Mouse (Mus musculus): ENCODE measurements around the gene 1700123O20Rik.

The 1700123O20Rik gene

GRCm38 (mm10) chr14:54686063-54686521 is at the start of gene 1700123O20Rik:
TSS of gene 1700123O20Rik (plus strand) at chr14:54686216.
- DNase-seq (ENCODE audit: low spot score in 2 of 2): no peak

DNA sequence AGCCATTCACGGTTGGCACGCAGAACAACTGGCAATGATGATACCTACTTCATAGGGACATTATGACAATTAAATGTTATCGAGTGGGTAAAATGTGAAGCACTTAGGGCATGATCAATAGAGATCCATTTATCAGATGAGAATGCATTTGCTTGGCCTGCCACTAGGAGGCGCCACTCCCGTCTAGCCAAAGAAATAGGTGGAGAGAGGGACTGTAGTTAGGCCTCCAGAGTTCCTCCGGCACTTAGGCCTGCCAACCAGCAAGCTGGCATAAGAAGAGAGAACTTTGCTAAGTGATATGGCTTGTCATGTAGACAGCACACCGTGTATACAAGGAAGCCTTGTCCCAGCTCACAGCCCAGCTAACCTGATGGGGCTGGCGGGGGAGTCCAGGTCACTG is 49.1 kb upstream of the 1700123O20Rik start:
- DNase-seq (ENCODE audit: low spot score in 2 of 2): no peak

DNA sequence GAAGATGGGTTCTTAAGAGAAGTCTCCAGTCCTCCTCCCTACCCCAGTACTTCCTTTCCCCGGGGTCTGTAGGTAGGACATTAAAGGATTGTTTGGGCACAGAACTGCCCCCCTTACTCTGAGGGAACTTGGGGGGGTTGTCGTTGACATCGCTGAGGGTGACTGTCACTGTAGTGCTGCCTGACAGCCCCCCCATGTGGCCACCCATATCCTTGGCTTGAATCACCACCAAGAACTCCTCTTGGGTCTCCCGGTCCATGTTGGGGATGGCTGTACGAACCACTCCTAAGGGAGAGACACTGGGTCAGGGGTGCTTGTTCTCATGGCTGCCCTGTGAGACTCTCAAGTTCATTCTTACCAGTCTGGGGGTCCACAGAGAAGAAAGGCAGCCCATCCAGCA is 47.8 kb upstream of the 1700123O20Rik start:
- no peak for DNase-seq (ENCODE audit: low spot score in 2 of 2)

DNA sequence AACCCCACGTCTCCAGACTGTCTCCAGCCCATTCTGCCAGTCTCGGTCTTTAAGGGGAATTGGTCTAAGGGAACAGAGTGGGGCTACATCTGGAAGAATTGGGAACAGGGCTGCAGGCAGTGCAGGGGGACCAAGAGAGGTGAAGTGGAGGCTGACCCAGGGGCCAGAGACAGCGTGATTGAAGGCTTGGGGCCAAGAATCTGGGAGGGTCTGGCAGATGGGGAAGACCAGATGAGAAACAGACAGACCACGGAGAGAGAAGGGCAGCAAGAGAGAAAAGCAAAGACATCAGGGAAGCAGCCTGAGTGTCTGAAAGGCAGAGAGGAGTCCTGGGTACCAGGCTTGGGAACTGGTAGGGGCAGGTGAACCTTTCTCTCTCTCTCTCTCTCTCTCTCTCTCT is 45.9 kb upstream of the 1700123O20Rik start:
- DNase-seq (ENCODE audit: low spot score in 2 of 2): no peak

- no peak for DNase-seq (ENCODE audit: low spot score in 2 of 2)
Measured at GRCm38 (mm10) chr14:54640946-54641304, 45.1 kb upstream of the 1700123O20Rik start, which contains the start of gene Gm17606. TSS of gene Gm17606 (plus strand) at chr14:54640952.

GRCm38 (mm10) chr14:54641305-54641969 is 44.6 kb upstream of the 1700123O20Rik start, which contains the start of gene Cdh24:
TSS of gene Cdh24 (minus strand) at chr14:54641364.
- DNase-seq (ENCODE audit: low spot score in 2 of 2): peak; percentile 68 to 86

DNA sequence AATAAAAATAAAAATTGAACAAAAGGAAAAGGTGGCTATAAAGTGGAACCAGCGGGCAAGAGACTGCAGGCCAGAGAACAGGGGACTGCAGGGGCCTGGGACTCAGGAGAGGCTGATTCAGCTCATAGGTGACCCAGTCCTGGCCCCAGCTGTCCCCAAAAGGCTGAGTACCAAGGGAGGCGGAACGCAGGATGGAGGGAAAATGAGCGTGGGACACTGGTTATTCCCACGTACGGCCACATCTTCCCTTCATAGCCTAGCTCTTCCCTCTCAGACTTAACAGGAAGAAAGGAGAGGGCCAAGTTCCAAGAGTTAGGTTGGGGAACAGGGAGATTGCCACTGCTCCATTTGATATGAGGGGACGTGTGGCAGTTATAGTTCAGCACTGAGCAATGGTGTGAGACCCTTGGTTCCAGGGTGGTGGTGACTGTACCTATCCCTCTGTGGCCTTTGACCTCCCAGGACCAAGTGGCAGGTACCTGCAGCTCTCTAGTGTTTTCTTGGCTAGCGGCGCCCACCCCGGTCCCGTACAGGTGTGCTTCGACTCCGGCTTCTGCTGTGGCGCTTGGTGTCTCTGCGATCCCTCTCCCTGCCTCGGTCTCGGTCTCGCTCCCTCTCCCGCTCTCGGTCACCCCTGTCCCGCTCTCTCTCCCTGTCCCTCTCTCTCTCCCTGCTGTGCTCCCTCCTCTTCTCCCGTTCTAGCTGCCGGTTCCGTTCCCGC is 43.6 kb upstream of the 1700123O20Rik start:
- DNase-seq (ENCODE audit: low spot score in 2 of 2): no peak

DNA sequence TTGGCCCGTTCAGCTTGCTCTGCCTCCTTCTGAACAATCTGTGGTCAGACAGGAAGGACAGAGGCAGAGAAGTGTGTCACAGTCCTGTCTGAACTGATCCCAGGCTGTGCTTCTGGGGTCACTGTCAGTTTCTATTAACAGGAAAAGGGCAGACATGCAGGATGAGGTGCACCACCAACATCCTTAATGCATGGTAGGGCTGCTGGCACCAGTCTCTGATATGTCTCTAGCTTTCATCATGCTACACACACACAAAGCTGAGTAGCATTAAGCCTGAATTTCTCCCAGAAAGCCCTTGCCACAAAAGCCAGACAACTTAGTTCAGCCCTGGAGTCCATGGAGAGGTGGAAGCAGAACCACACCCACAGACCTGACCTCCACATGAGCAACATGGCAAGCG is 43.0 kb upstream of the 1700123O20Rik start:
- DNase-seq (ENCODE audit: low spot score in 2 of 2): no peak

GRCm38 (mm10) chr14:54644294-54644693 is 41.7 kb upstream of the 1700123O20Rik start:
- no peak for DNase-seq (ENCODE audit: low spot score in 2 of 2)

DNA sequence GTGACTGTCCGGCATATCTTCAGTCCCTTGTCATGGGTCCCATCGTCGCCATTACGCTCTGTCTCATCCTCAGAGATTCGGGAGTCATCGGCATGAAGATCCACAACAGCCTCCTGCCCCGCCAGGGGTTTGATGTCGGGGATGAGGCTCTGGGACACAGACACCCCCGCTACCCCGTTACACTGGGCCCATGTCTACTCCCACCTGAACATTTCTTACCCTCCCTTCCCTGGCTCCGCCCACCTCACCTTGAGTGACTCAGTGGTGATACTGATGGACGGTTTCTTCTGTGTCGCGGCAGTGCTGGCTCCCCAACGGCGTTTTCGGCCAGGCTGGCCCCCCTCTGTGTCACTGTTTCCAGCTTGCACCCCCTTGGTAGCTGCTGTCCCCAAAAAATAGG is 39.6 kb upstream of the 1700123O20Rik start:
- DNase-seq (ENCODE audit: low spot score in 2 of 2): no peak

- no peak for DNase-seq (ENCODE audit: low spot score in 2 of 2)
Measured at GRCm38 (mm10) chr14:54646898-54647636, 38.9 kb upstream of the 1700123O20Rik start.

- no peak for DNase-seq (ENCODE audit: low spot score in 2 of 2)
Measured at GRCm38 (mm10) chr14:54647900-54648299, 38.1 kb upstream of the 1700123O20Rik start.

GRCm38 (mm10) chr14:54650621-54651454 is 35.2 kb upstream of the 1700123O20Rik start:
- DNase-seq (ENCODE audit: low spot score in 2 of 2): peak in 1 of 2 experiments; percentile 89

- DNase-seq (ENCODE audit: low spot score in 2 of 2): no peak
Measured at GRCm38 (mm10) chr14:54651556-54651955, 34.5 kb upstream of the 1700123O20Rik start.

DNA sequence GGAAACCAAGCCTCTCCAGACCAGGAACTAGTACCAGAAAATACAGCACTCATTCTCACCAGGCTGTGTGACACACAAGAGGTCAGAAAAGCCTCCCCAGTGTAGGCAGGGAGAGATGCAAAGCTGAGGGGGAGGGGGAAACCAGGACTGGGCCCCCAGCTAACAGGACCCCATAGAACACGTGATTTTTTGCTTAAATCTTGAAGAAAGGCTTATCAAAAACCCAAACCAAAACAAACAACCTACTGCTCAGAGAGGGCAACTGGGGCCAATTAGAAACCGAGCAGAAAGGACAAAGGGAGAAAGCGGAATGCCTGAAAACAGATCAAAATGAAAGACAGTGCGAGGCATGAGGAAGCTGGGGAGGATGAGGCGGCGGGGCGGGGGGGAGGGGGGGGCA is 33.2 kb upstream of the 1700123O20Rik start:
- DNase-seq (ENCODE audit: low spot score in 2 of 2): no peak

GRCm38 (mm10) chr14:54653496-54653895 is 32.5 kb upstream of the 1700123O20Rik start:
- peak; percentile 59 to 84 for DNase-seq (ENCODE audit: low spot score in 2 of 2)

DNA sequence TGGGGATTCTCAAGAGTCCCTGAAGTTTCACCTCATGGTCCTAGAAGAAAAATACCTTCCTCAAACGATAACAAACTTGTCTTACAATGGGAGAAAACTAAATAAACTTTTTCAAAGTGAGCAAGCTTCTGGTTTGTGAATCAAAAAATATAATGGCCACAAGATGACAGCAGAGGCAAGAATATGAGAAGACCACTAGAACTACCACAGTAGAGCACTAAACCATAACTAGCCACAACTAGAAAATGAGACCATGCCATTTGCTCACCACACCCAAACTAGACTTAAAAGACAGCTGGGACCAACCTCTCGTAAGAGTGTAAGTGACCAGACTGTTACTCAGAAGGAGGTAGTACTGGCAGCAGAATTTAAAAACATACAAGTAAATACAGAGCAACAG is 26.0 kb upstream of the 1700123O20Rik start:
- DNase-seq (ENCODE audit: low spot score in 2 of 2): no peak

DNA sequence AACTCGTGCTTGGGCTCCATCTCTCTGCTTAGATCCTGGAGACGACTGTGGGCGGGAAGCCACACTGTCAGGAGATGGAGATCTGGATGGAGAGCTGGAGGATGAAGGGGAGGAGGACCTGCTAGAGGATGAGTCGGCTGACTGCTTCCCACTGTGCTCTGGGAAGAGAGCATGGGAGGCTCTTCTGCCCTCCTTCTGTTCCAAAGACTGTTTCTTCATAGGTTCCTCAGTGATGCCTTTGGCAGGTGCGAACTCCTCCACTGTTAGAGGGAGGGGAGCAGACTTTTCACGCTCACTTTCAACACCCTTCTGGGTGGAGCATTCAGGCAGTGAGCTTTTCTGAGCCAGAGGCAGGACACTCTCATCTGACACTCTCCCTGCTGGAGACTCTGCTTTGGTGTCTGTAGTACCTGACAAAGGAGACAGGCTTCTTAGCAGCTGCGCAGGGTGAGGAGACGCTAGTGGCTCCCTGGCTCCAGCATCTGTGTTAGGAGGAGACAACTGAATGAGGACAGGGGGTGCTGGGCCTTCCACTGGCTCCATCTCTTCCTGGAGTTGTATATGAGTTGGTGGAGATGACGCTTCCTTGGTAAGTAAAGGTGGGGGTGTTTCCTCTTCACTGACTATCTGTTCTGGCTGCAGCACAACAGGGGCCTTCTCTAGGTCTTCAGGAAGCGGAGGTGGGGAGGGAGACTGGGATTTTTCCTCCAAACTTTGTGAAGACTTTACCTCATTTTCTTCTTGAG is 21.4 kb upstream of the 1700123O20Rik start:
- peak; percentile 59 to 73 for DNase-seq (ENCODE audit: low spot score in 2 of 2)

- DNase-seq (ENCODE audit: low spot score in 2 of 2): peak in 1 of 2 experiments; percentile 58
Measured at GRCm38 (mm10) chr14:54669381-54669780, 16.6 kb upstream of the 1700123O20Rik start.

- DNase-seq (ENCODE audit: low spot score in 2 of 2): no peak
Measured at GRCm38 (mm10) chr14:54674317-54674716, 11.7 kb upstream of the 1700123O20Rik start.

GRCm38 (mm10) chr14:54676290-54676689 is 9.7 kb upstream of the 1700123O20Rik start:
- DNase-seq (ENCODE audit: low spot score in 2 of 2): no peak

All from left cerebral cortex, adult 9 months (tissue).